Comparison of ENCODE assay signal across 14 mouse cellular contexts in the genomic region with DNA sequence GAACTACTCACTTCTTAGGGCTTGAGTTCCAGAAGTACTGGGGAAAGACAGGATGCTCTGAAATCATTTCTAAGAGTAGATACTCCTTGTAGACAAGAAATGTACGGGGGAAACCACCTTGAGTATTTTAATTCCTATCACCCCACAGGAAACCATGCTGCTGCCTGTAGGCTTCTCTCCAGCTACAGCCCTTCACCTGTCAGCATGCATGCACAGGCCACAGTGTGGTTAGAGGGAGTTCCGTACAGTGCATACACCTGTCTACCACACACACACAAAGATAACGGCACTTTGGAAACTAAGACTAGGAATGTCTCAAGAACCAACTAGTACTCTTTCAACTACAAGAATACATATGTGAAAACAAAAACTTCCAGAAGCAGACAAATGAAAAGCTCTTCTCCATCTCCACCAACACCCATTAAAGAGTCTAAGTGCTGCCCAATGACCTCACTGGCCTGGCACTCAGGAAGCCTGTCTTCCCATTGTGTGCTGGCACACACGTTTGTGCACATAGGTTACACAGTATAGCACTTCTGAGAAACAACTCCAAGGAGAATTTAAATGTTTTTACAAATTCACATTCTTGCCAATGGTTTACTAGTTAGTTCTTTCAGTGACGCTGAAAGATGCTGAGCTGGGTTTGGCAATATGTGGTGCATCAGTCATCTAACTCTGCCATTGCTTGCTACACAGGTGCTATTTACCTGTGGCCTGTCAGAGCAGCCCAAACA. TPM values are rescaled to one million over a fixed set of nuclear protein-coding genes. Genes with fewer than 3 reads are reported as not detected.
"Had no signal": no experiment of that assay in that cellular context is flagged by ENCODE, and none has a peak within 500 bp of the region (broad histone marks: within the 10 kb centered on the region; RNA-seq: fewer than 3 reads in every experiment).

No protein-coding gene starts in this region.

- H3K4me2 ChIP-seq: limb, embryonic 12.5 days; liver, embryonic 13.5 days; lung, embryonic 15.5 days; midbrain, embryonic 13.5 days; neural tube, embryonic 12.5 days had no signal

- H3K4me3 ChIP-seq: left cerebral cortex, adult 2 months; limb, embryonic 12.5 days; liver, embryonic 13.5 days; lung, embryonic 15.5 days; midbrain, embryonic 13.5 days; neural tube, embryonic 12.5 days had no signal

- DNase-seq: kidney, adult 8-10 months; kidney, postnatal 10 days; liver; liver, embryonic 13.5 days; liver, postnatal 0 days; lung, postnatal 36 days; thymus, postnatal 25 days had no signal

- ATAC-seq: midbrain, embryonic 13.5 days had no signal

- H3K9ac ChIP-seq: limb, embryonic 12.5 days; liver, embryonic 13.5 days; liver, postnatal 0 days; lung, embryonic 15.5 days; midbrain, embryonic 13.5 days; neural tube, embryonic 12.5 days had no signal

- H3K27me3 ChIP-seq: limb, embryonic 12.5 days; liver, embryonic 13.5 days; lung, embryonic 15.5 days; midbrain, embryonic 13.5 days; neural tube, embryonic 12.5 days had no signal

- H3K9me3 ChIP-seq: limb, embryonic 12.5 days; liver, embryonic 13.5 days; lung, embryonic 15.5 days; midbrain, embryonic 13.5 days; neural tube, embryonic 12.5 days had no signal

- H3K27ac ChIP-seq: left cerebral cortex, adult 2 months; limb, embryonic 12.5 days; liver, embryonic 13.5 days; lung, embryonic 15.5 days; midbrain, embryonic 13.5 days; neural tube, embryonic 12.5 days; stomach, postnatal 0 days had no signal

RNA-seq across cellular contexts. Expression of a gene that starts 8.4 kb away (rescaled TPM):
- polyA plus RNA-seq: large intestine, adult 2 months had no signal

RNA-seq across cellular contexts. Expression of a gene that starts 32.3 kb away (rescaled TPM):
- polyA plus RNA-seq: large intestine, adult 2 months; limb, embryonic 12.5 days; liver, embryonic 13.5 days; liver, postnatal 0 days; lung, embryonic 15.5 days; midbrain, embryonic 13.5 days; neural tube, embryonic 12.5 days had no signal
